Mouse (Mus musculus): Measurements from ENCODE around the gene Nudt1.
"Not testable (repeated sequence)": the region's sequence is repeated elsewhere in the genome, so short reads cannot be mapped to it uniquely, and the experiment has no call there.

The Nudt1 gene

GRCm38 (mm10) chr5:140342880-140343279 lies 21.4 kb downstream of the Nudt1 start:
- DNase-seq (ENCODE audit: low spot score in 2 of 2), result no peak

DNA sequence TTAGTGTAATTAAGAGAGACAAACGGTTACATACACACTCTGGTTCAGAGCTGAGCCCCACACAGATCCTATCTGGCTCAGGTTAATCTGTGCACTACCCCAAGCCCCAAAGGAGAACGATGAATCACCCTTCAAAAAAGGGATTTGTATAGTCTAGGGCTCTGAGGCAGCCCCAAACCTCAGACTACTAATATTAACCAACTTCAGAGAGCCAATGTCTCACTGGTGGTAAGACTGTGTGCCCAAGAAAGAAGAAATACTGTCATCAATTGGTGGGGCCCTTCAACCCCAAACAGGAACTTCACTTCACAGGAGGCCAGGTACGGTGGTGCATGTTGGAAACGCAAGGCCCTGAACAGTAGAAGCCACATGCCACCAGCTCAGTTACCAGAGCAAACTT lies 23.8 kb downstream of the Nudt1 start:
- DNase-seq (ENCODE audit: low spot score in 2 of 2), result no peak

GRCm38 (mm10) chr5:140346050-140346449 lies 24.6 kb downstream of the Nudt1 start:
- no peak for DNase-seq (ENCODE audit: low spot score in 2 of 2)

DNA sequence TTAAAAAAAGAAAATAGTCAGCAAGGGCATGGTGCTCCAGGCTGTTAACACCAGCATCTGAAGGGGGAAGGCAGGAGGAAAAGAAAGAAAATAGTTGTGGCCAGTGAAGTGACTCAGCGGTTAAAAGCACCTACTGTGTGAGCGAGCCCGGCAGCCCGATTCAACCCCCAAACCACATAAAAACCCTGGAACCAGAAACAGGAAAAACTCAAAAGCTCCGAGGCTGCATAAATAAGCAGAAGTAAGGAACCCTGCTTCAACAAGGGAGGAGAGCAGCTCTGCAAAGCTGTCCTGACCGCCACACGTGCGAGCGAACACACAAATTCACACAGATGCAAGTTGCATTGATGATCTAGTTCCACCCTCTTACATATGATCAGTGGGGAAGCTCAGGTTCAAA lies 28.4 kb downstream of the Nudt1 start:
- no peak for DNase-seq (ENCODE audit: low spot score in 2 of 2)

DNA sequence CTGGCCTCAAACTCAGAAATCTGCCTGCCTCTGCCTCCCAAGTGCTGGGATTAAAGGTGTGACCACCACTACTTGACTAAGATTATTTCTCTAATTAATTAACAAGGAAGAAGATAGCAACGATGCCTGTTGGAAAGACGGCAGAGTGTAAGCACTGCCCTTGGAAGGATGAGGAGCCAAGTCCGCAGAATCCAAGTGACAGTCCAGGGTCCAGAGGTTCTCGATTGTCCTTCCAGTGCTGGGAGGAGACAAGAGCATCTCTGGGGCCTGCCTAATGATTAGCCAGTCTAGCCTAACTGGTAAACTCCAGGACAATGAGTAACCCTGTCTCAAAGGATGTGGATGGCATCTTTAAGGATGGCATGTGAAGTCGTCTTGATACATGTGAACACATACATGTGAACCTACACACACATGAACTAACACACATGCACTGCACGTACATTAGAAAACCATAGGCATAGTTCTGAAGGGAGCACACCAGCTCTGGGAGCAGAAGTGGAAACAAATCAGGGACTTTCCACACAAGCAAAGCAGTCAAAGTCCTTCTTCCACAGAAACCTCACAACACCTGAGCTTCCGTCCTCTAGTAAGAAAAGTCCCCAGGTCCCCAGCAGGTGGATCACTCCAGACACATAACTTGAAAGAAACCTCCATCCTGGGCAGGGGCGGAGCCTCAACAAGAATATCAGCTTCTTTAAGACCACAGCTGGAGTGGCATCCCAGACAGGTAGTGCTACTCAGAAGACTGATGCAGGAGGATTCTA lies 29.5 kb downstream of the Nudt1 start:
- DNase-seq (ENCODE audit: low spot score in 2 of 2), result no peak

DNA sequence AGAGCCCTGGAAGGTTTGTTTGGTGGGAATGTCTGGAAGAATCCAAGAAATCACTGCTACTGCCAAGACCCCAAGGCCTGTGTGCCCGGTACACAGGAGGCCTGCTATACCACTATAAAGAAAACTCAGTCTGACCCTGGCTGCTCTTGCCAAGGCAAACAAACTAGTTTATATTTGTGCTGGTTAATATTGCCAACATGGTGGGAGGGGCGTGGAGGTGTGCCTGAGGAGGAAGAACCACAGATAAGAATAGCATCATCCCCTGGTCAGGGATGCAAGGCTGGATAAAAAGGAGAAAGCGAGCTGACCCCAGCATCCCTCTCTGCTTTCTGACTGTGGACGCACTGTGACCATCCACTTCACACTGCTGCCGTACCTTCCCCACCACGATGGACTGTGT lies 30.9 kb downstream of the Nudt1 start:
- DNase-seq (ENCODE audit: low spot score in 2 of 2), result no peak

DNA sequence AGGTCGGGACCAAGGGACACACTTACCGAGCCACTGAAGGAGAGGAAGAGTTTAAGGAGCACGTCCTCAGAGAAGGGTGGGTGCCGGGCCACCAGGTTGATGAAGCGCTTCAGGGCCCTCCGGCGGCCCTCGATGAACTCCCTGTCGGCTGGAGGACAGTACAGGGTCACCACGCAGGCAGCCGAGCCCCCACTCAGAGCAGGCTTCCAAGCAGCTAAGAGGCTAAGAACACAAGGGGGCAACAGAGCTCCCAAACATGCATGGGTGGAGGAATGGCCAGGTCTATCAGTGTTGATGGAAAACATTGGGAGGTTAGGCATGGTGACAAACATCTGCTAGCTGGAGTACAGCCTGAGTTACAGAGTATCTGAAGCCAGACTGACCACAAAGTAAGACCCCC lies 34.5 kb downstream of the Nudt1 start:
- no peak for DNase-seq (ENCODE audit: low spot score in 2 of 2)

DNA sequence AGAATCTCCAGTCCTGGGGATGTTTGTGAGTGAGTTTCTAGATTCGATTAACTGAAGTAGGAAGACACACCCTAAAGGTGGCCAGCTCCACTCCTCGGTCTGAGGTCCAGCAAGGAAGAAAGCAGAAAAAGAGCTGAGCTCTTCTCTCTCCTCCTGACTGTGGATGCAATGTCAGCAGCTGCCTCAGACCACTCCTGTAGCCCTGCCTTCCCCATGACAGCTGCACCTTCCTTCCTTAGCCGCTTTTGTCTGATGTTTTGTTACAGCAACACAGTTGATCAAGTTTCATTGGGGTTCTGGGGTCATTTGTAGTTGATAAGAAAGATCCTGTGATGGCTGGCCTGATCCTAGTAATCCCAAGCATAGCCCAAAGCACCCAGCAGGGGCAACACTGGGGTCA lies 36.0 kb downstream of the Nudt1 start:
- DNase-seq (ENCODE audit: low spot score in 2 of 2), result no peak

- no peak for DNase-seq (ENCODE audit: low spot score in 2 of 2)
These were observed 38.6 kb downstream of the Nudt1 start for GRCm38 (mm10) chr5:140359930-140360674.

GRCm38 (mm10) chr5:140364415-140364814 lies 43.0 kb downstream of the Nudt1 start:
- no peak for DNase-seq (ENCODE audit: low spot score in 2 of 2)

GRCm38 (mm10) chr5:140368126-140368525 lies 46.7 kb downstream of the Nudt1 start:
- not testable (repeated sequence) for DNase-seq (ENCODE audit: low spot score in 2 of 2)

DNA sequence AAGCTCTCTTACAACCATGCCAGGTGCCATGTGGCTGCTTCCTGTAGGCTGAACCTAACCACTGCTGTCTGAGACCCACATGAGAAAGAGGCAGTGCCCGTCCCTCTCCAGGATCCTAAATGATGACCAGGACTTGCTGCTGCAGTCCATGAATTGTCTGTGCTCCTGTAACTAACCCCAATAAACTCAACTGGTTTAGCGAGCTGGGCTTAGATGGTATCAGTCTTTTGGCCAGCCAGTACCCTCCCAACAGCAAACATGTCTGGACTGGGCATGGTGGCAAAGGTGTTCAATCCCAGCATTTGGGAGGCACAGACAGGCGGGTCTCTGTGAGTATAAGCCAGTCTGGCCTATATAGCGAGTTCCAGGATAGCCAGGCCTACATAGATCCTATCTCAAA lies 47.5 kb downstream of the Nudt1 start:
- no peak for DNase-seq (ENCODE audit: low spot score in 2 of 2)

- DNase-seq (ENCODE audit: low spot score in 2 of 2), result no peak
These were observed 48.0 kb downstream of the Nudt1 start for GRCm38 (mm10) chr5:140369466-140369865.

DNA sequence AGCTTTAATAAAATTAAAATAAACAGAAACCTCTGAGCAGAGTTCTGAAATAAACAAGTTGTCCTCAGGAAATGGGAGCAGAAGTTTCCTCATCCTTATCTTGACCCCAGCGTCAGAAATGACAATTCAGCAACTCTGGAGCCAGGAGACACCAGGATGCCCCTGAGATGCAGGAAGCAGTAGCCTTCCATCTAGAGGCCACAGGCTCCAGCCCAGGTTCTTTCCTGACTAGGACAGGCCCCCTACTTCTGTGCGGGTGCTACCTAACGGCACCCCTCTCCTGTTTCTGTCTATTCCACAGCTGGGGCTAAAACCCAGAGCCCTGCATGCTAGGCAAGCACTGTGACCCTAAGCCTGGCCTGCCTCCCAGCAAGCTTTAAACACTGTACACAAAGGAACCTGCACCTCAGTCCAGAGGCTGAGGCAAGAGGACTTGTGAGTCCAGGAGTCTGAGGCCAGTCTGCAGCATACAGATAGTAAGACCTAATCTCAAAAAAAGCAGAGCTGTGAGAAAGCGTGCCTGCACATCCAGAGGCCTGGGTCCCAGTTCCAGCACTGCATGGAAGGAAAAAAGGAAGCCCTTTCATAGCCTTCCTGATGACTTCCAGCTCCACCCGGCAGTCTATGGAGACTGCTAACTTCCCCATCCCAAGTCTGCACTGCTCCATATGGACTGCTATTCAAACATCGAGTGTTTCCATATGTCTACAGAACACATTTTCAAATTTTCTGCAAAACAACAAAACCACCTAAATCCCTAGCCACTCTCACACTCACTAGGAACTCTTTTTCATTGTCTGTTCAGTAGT lies 49.2 kb downstream of the Nudt1 start:
- peak; percentile 36 to 47 for DNase-seq (ENCODE audit: low spot score in 2 of 2)

GRCm38 (mm10) chr5:140371671-140372070 lies 50.2 kb downstream of the Nudt1 start:
- DNase-seq (ENCODE audit: low spot score in 2 of 2), result no peak

DNA sequence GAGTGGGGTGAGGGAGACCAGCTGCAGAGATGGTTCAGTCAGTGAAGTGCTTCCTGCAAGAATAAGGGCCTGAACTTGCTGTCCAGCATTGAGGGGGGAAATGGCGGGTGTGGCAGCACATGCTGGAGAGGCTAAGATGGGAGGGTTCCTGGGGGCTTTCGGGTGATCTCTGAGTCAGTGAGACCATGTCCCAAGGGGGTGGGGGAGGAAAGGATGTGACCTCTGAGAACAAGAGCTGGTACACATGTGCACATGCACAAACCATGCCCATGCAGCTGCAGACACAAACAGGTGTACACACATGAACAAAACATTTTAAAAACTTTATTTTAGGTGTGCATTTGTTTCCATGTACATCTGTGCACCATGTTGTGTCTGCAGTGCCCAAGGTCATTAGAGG lies 52.3 kb downstream of the Nudt1 start:
- DNase-seq (ENCODE audit: low spot score in 2 of 2), result no peak

DNA sequence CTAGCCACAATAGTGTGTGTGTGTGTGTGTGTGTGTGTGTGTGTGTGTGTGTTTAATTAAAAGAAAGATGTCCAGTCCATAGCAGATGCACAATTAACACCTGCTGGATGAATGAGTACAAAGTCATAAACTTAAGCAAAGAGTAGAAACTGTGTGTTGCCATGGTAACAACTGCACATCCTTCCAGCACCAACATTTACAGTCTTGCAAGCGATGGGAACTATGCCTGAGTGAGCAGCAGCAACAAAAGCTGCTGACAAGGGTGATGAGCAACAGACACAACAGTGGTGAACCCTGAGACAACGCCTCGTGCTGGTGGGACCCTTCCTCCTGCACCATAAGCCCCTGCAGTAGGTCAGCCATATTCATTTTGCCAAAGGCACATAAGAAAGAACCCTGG lies 52.8 kb downstream of the Nudt1 start:
- DNase-seq (ENCODE audit: low spot score in 2 of 2), result no peak

DNA sequence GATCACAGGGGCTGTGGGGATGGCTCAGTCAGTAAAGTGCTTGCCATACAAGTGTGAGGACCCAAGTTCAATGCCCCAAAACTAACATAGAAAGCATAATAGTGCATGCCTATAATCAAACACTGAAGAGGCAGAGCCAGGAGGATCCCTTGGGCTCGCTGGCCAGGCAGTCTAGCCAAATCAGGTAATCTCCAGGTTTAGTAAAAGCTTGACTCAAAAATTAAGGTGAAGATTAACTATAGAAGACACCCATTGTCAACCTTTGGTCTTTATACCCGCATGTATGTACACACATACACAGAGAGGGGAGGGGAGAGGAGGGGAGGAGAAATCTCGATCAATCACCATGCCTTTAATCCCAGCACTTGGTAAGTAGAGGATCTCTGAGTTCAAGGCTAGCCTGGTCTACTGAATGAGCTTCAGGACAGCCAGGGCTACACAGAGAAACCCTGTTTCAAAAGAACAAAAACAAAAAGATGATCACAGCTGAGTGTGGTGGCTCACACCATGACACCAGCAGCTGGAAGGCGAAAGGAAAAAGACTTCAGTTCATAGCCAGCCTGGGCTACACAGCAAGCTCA lies 53.9 kb downstream of the Nudt1 start:
- DNase-seq (ENCODE audit: low spot score in 2 of 2), result no peak

DNA sequence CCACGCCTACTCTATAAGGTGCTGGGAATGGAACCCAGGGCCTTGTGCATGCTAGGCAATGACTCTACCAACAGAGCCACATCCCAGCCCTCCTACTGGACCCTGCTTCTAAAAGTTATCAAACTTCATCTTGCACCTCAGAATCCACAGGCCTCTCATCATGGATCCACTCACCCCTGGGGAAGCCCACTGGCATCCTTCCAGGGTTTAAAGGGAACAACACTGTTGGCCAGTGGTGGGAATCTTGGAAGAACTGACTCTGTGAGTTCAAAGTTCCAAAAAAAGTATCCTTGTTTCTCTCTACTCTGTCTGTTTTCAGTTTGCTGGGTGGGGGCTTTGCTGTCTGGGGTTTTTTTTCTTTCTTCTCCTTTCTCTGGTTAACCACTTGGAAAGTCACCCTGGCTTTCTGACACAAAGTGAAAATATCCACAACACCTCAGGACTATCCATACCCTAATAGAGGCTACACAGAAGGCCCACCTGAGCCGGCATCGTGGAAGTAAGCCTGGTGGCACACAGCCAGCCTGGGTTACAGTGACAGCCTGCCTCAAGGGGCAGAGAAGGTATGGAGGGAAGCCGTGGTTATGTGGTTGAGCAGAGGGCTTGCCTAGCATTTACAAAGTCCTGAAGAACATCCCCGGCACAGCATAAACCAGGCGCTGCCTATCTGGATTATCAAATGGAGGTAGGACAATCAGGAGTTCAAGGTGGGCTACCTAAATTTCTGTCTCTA lies 56.8 kb downstream of the Nudt1 start:
- no peak for DNase-seq (ENCODE audit: low spot score in 2 of 2)

GRCm38 (mm10) chr5:140379299-140379698 lies 57.8 kb downstream of the Nudt1 start:
- peak in 1 of 2 experiments; percentile 37 for DNase-seq (ENCODE audit: low spot score in 2 of 2)

DNA sequence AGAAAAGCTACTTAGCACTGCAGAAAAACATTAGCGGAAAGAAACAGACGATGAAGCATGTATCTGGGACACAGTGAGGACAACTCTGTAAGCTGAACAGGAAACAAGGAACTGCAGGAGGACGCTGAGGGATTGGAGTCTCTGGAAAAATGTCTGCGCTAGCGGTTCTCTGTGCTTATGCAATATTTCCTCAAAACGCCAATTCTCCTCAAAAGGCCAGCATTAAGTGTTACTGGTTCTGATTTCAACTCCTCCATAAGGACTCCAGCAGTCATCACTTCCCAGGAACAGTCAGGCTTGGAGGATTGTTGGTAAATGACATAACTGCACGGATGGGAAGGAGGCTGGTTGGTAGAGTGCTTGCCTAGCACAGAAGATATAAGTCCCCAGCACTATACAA lies 59.7 kb downstream of the Nudt1 start:
- DNase-seq (ENCODE audit: low spot score in 2 of 2), result peak in 1 of 2 experiments; percentile 17
